Mouse (Mus musculus) hindbrain, postnatal 0 days (tissue): ENCODE data around the gene Med21. TPM values are rescaled to one million over a fixed set of nuclear protein-coding genes. Genes with fewer than 3 reads are reported as not detected.

Experiments
- ATAC-seq: fragments of 200-750 bp; cut with Nextera tagmentation; 2 replicates; pipeline ENCODE4 v1.8.0; 2017; ENCODE audit warnings: mild to moderate bottlenecking, moderate TSS enrichment, moderate library complexity
- DNase-seq: peaks from one replicate; pipeline ENCODE4 v3.0.0-alpha.2; 2015; ENCODE audit warnings: low spot score
- H3K27ac ChIP-seq: fragments of 300-500 bp; sonication (generic); 2 replicates; pipeline ENCODE4 v1.5.1; 2014; ENCODE audit warnings: mild to moderate bottlenecking
- H3K27me3 ChIP-seq: fragments of 300-500 bp; sonication (generic); 2 replicates; pipeline ENCODE4 v1.6.1; 2014; ENCODE audit warnings: low read length, mixed read lengths; ENCODE audit not compliant: insufficient read depth
- H3K36me3 ChIP-seq: fragments of 300-500 bp; sonication (generic); 2 replicates; pipeline ENCODE4 v1.6.1; 2014; ENCODE audit warnings: low read length, mixed read lengths; ENCODE audit not compliant: insufficient read depth
- H3K4me1 ChIP-seq: fragments of 300-500 bp; sonication (generic); 2 replicates; pipeline ENCODE4 v1.6.1; 2014; ENCODE audit warnings: antibody characterized with exemption, low read length, mixed read lengths; ENCODE audit not compliant: insufficient read depth
- H3K4me2 ChIP-seq: fragments of 300-500 bp; sonication (generic); 2 replicates; pipeline ENCODE4 v1.6.1; 2014; ENCODE audit warnings: low read depth, mild to moderate bottlenecking, low read length, moderate library complexity, mixed read lengths
- H3K4me3 ChIP-seq: fragments of 300-500 bp; sonication (generic); 2 replicates; pipeline ENCODE4 v1.5.1; 2014; ENCODE audit warnings: low read length
- H3K9ac ChIP-seq: fragments of 300-500 bp; sonication (generic); replicated peaks from 2 replicates; pipeline ENCODE4 v1.6.1; 2014; ENCODE audit warnings: mild to moderate bottlenecking, low read length, moderate library complexity, mixed read lengths
- H3K9me3 ChIP-seq: fragments of 300-500 bp; sonication (generic); 2 replicates; pipeline ENCODE4 v1.6.1; 2016; ENCODE audit warnings: low read length, mixed read lengths
- CTCF ChIP-seq: IDR thresholded peaks from 2 replicates; pipeline ENCODE4 v1.5.1; 2016; ENCODE audit warnings: antibody characterized with exemption, control low read depth, low read depth
- WGBS: fragments of 180-500 bp; shearing (Covaris S2); extraction: QIAGEN DNeasy Blood & Tissue Kit; methylation state at CpG from one replicate; pipeline ENCODE4 v1.1.7; 2014; 5-methylcytosine and 5-hydroxymethylcytosine counted together
- polyA plus RNA-seq: library from polyadenylated mRNA; unstranded; fragments of >200 nt; fragmentation: Nextera tagmentation; extraction: Ambion mirVana; gene quantifications from 2 replicates; pipeline ENCODE4 v1.2.1, GENCODE M21; 2015
- total RNA-seq: library from RNA; depleted of rRNA; stranded (reverse); fragments of >200 nt; gene quantifications from 2 replicates; pipeline ENCODE4 v1.2.3, GENCODE M21; 2014

Gene Med21
- total and polyA plus RNA-seq, 2 experiments from 2014 or later: 42.3 to 112 TPM

GRCm38 (mm10) chr6:146614541-146614940 is 27.8 kb upstream of the Med21 start:
- H3K36me3 ChIP-seq: peaks cover 56% of the 10 kb centered on the region
- 91% methylated on average over 5 of the region's 5 CpGs for WGBS
- TF ChIP-seq CTCF: no peak
- no peak overlapping the region for H3K4me3 ChIP-seq
- H3K27ac ChIP-seq: no peak overlapping the region
- ATAC-seq: no peak
- DNase-seq: no peak
- H3K4me1 ChIP-seq: no peaks in the 10 kb centered on the region
- no peak overlapping the region for H3K4me2 ChIP-seq
- no peak overlapping the region for H3K9ac ChIP-seq
- H3K27me3 ChIP-seq: no peaks in the 10 kb centered on the region
- H3K9me3 ChIP-seq: no peaks in the 10 kb centered on the region

GRCm38 (mm10) chr6:146615891-146616290 is 26.5 kb upstream of the Med21 start:
- Histone ChIP-seq H3K27ac (no peak overlapping the region), H3K9me3 (no peaks in the 10 kb centered on the region), H3K4me2 (no peak overlapping the region), H3K4me3 (no peak overlapping the region), H3K4me1 (no peaks in the 10 kb centered on the region), H3K9ac (no peak overlapping the region), H3K27me3 (no peaks in the 10 kb centered on the region), H3K36me3 (peaks cover 51% of the 10 kb centered on the region)
- no peak for DNase-seq
- TF ChIP-seq CTCF: no peak
- WGBS: 99% methylated on average over 8 of the region's 8 CpGs
- ATAC-seq: no peak

GRCm38 (mm10) chr6:146616670-146617069 is 25.7 kb upstream of the Med21 start:
- H3K9me3 ChIP-seq: no peaks in the 10 kb centered on the region
- H3K4me3 ChIP-seq: no peak overlapping the region
- TF ChIP-seq CTCF: no peak
- H3K27me3 ChIP-seq: no peaks in the 10 kb centered on the region
- ATAC-seq: no peak
- no peak for DNase-seq
- WGBS: 93% methylated on average over 2 of the region's 2 CpGs
- H3K9ac ChIP-seq: no peak overlapping the region
- no peak overlapping the region for H3K4me2 ChIP-seq
- no peaks in the 10 kb centered on the region for H3K4me1 ChIP-seq
- peaks cover 55% of the 10 kb centered on the region for H3K36me3 ChIP-seq
- H3K27ac ChIP-seq: no peak overlapping the region

- ATAC-seq: peak; percentile 63
Measured at GRCm38 (mm10) chr6:146628123-146628522, 14.2 kb upstream of the Med21 start.

GRCm38 (mm10) chr6:146629781-146630756 is 12.3 kb upstream of the Med21 start:
- no peak overlapping the region for H3K4me2 ChIP-seq
- H3K4me1 ChIP-seq: 0 out of 2 replicates have a peak, but pooled peaks cover 8% of the 10 kb centered on the region
- H3K27ac ChIP-seq: no peak overlapping the region
- H3K36me3 ChIP-seq: no peaks in the 10 kb centered on the region
- no peak for TF ChIP-seq CTCF
- 87% methylated on average over 9 of the region's 9 CpGs for WGBS
- H3K4me3 ChIP-seq: no peak overlapping the region
- no peaks in the 10 kb centered on the region for H3K27me3 ChIP-seq
- DNase-seq (no peak), ATAC-seq (no peak)
- no peak overlapping the region for H3K9ac ChIP-seq
- H3K9me3 ChIP-seq: no peaks in the 10 kb centered on the region

More at GRCm38 (mm10) chr6:146628123-146628522, 14.2 kb upstream of the Med21 start:
- no peak overlapping the region for H3K9ac ChIP-seq
- 0 out of 2 replicates have a peak, but pooled peaks cover 2% of the 10 kb centered on the region for H3K4me1 ChIP-seq
- TF ChIP-seq CTCF: no peak
- no peak overlapping the region for H3K4me2 ChIP-seq
- no peak overlapping the region for H3K4me3 ChIP-seq
- no peak overlapping the region for H3K27ac ChIP-seq
- 51% methylated on average over 3 of the region's 3 CpGs for WGBS
- H3K9me3 ChIP-seq: no peaks in the 10 kb centered on the region
- 0 out of 2 replicates have a peak, but pooled peaks cover 8% of the 10 kb centered on the region for H3K36me3 ChIP-seq
- H3K27me3 ChIP-seq: no peaks in the 10 kb centered on the region
- no peak for DNase-seq

GRCm38 (mm10) chr6:146630961-146631360 is 11.4 kb upstream of the Med21 start:
- no peaks in the 10 kb centered on the region for H3K36me3 ChIP-seq
- H3K9ac ChIP-seq: no peak overlapping the region
- H3K27me3 ChIP-seq: no peaks in the 10 kb centered on the region
- no peak for DNase-seq
- H3K27ac ChIP-seq: no peak overlapping the region
- 82% methylated on average over 4 of the region's 4 CpGs for WGBS
- no peaks in the 10 kb centered on the region for H3K9me3 ChIP-seq
- no peak overlapping the region for H3K4me2 ChIP-seq
- no peak for TF ChIP-seq CTCF
- ATAC-seq: no peak
- 0 out of 2 replicates have a peak, but pooled peaks cover 8% of the 10 kb centered on the region for H3K4me1 ChIP-seq
- no peak overlapping the region for H3K4me3 ChIP-seq

- no peak overlapping the region for H3K27ac ChIP-seq
- WGBS: 80% methylated on average over 8 of the region's 8 CpGs
- ATAC-seq (no peak), DNase-seq (no peak)
- 0 out of 2 replicates have a peak, but pooled peaks cover 8% of the 10 kb centered on the region for H3K4me1 ChIP-seq
- H3K9ac ChIP-seq: no peak overlapping the region
- TF ChIP-seq CTCF: no peak
- no peak overlapping the region for H3K4me3 ChIP-seq
- H3K4me2 ChIP-seq: no peak overlapping the region
- H3K9me3 ChIP-seq: no peaks in the 10 kb centered on the region
- no peaks in the 10 kb centered on the region for H3K27me3 ChIP-seq
- H3K36me3 ChIP-seq: no peaks in the 10 kb centered on the region
Measured at GRCm38 (mm10) chr6:146631847-146632246, 10.5 kb upstream of the Med21 start.
